Mouse (Mus musculus) small intestine, adult 2 months (tissue): ENCODE measurements around the gene Rreb1.

Experiments used
- CTCF ChIP-seq: fragments of 200-500 bp; IDR thresholded peaks from 2 replicates; pipeline ENCODE4 v1.5.1; 2012; ENCODE audit warnings: low read depth, mild to moderate bottlenecking, control low read depth, inconsistent platforms, low read length, moderate library complexity, mixed read lengths; ENCODE audit not compliant: insufficient replicate concordance, insufficient read length; ENCODE audit errors: extremely low read depth
- POLR2A ChIP-seq: fragments of 200-500 bp; IDR thresholded peaks from 2 replicates; pipeline ENCODE4 v1.6.1; 2012; ENCODE audit warnings: low read depth, mild to moderate bottlenecking, control low read depth, inconsistent platforms, low read length, moderate library complexity

DNA sequence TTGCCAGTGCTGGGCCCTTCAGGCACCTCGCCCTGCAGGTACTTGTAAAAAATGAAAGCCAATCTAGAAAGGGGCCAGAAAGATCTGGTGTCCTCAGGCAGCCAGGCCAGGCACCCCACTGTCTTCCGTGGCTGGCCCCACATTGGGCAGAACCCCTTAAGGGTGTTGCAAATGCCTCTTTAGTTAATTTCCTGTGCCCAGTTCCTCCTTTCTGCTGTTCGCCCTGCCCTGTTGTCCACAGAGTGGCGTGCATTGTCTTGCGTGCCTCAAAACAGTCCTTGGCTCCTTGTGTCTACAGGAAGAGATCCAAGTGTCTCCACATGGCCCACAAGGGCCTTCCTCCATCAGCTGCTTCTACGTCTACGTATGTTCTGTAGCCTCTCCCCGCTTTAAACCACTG lies 55.3 kb downstream of the Rreb1 start:
- TF ChIP-seq POLR2A (no peak), CTCF (no peak)
